Mouse (Mus musculus): ENCODE measurements around the gene Hacd2. TPM values are rescaled to one million over a fixed set of nuclear protein-coding genes. Genes with fewer than 3 reads are reported as not detected.

Hacd2 gene
- polyA plus RNA-seq, 1 experiment from 2014 or later: 122 TPM

GRCm38 (mm10) chr16:35038343-35039057 lies 16.3 kb downstream of the Hacd2 start:
- Histone ChIP-seq H3K4me2 (no peak overlapping the region), H3K9me3 (no peaks in the 10 kb centered on the region), H3K4me3 (replicated peaks) (no peak overlapping the region), H3K27ac (no peak overlapping the region), H3K9ac (no peak overlapping the region), H3K4me1 (no peaks in the 10 kb centered on the region), H3K27me3 (replicated peaks) (no peaks in the 10 kb centered on the region), H3K36me3 (peaks cover 8% of the 10 kb centered on the region; the same call in 1 of the 2 replicates)
- WGBS: 34% methylated on average over 4 of the region's 4 CpGs
- ATAC-seq (ENCODE audit: insufficient read depth, low FRiP score, low read depth): no peak

- WGBS: 84% methylated on average over 1 of the region's 1 CpGs
Observed at GRCm38 (mm10) chr16:35040154-35040553, 17.9 kb downstream of the Hacd2 start.

GRCm38 (mm10) chr16:35041001-35041400 lies 18.8 kb downstream of the Hacd2 start:
- Histone ChIP-seq H3K27ac (no peak overlapping the region), H3K9ac (no peak overlapping the region), H3K4me3 (replicated peaks) (no peak overlapping the region), H3K9me3 (no peaks in the 10 kb centered on the region), H3K4me1 (no peaks in the 10 kb centered on the region), H3K27me3 (replicated peaks) (no peaks in the 10 kb centered on the region), H3K36me3 (peaks cover 8% of the 10 kb centered on the region; the same call in 1 of the 2 replicates), H3K4me2 (no peak overlapping the region)
- no peak for ATAC-seq (ENCODE audit: insufficient read depth, low FRiP score, low read depth)
- 91% methylated on average over 7 of the region's 7 CpGs for WGBS

More at GRCm38 (mm10) chr16:35040154-35040553, 17.9 kb downstream of the Hacd2 start:
- H3K4me1 ChIP-seq: no peaks in the 10 kb centered on the region
- H3K4me3 ChIP-seq (replicated peaks): no peak overlapping the region
- H3K27me3 ChIP-seq (replicated peaks): no peaks in the 10 kb centered on the region
- H3K9me3 ChIP-seq: no peaks in the 10 kb centered on the region
- ATAC-seq (ENCODE audit: insufficient read depth, low FRiP score, low read depth): no peak
- H3K36me3 ChIP-seq: peaks cover 8% of the 10 kb centered on the region; the same call in 1 of the 2 replicates
- no peak overlapping the region for H3K4me2 ChIP-seq
- H3K9ac ChIP-seq: no peak overlapping the region
- no peak overlapping the region for H3K27ac ChIP-seq

GRCm38 (mm10) chr16:35046081-35046775 lies 24.0 kb downstream of the Hacd2 start:
- WGBS: 78% methylated on average over 6 of the region's 6 CpGs
- ATAC-seq (ENCODE audit: insufficient read depth, low FRiP score, low read depth): no peak

GRCm38 (mm10) chr16:35047272-35047969 lies 25.2 kb downstream of the Hacd2 start:
- 80% methylated on average over 6 of the region's 6 CpGs for WGBS
- no peaks in the 10 kb centered on the region for H3K9me3 ChIP-seq
- H3K27me3 ChIP-seq (replicated peaks): no peaks in the 10 kb centered on the region
- no peaks in the 10 kb centered on the region for H3K4me1 ChIP-seq
- H3K9ac ChIP-seq: no peak overlapping the region
- no peak overlapping the region for H3K4me3 ChIP-seq (replicated peaks)
- no peak overlapping the region for H3K27ac ChIP-seq
- ATAC-seq (ENCODE audit: insufficient read depth, low FRiP score, low read depth): no peak
- H3K36me3 ChIP-seq: no peaks in the 10 kb centered on the region
- no peak overlapping the region for H3K4me2 ChIP-seq

More at GRCm38 (mm10) chr16:35046081-35046775, 24.0 kb downstream of the Hacd2 start:
- no peaks in the 10 kb centered on the region for H3K27me3 ChIP-seq (replicated peaks)
- no peaks in the 10 kb centered on the region for H3K4me1 ChIP-seq
- H3K9ac ChIP-seq: no peak overlapping the region
- H3K36me3 ChIP-seq: peaks cover 1% of the 10 kb centered on the region; the same call in 1 of the 2 replicates
- no peak overlapping the region for H3K27ac ChIP-seq
- no peak overlapping the region for H3K4me3 ChIP-seq (replicated peaks)
- H3K4me2 ChIP-seq: no peak overlapping the region
- H3K9me3 ChIP-seq: no peaks in the 10 kb centered on the region

- Histone ChIP-seq H3K36me3 (no peaks in the 10 kb centered on the region), H3K4me2 (no peak overlapping the region), H3K27me3 (replicated peaks) (no peaks in the 10 kb centered on the region), H3K4me3 (replicated peaks) (no peak overlapping the region), H3K4me1 (no peaks in the 10 kb centered on the region), H3K27ac (no peak overlapping the region), H3K9ac (no peak overlapping the region), H3K9me3 (no peaks in the 10 kb centered on the region)
- ATAC-seq (ENCODE audit: insufficient read depth, low FRiP score, low read depth): no peak
- 62% methylated on average over 5 of the region's 5 CpGs for whole genome bisulfite sequencing
Observed at GRCm38 (mm10) chr16:35051066-35051465, 28.8 kb downstream of the Hacd2 start.

GRCm38 (mm10) chr16:35052191-35052590 lies 30.0 kb downstream of the Hacd2 start:
- no peaks in the 10 kb centered on the region for H3K4me1 ChIP-seq
- H3K36me3 ChIP-seq: no peaks in the 10 kb centered on the region
- H3K9me3 ChIP-seq: no peaks in the 10 kb centered on the region
- no peak overlapping the region for H3K4me2 ChIP-seq
- no peak for ATAC-seq (ENCODE audit: insufficient read depth, low FRiP score, low read depth)
- no peaks in the 10 kb centered on the region for H3K27me3 ChIP-seq (replicated peaks)
- no peak overlapping the region for H3K27ac ChIP-seq
- WGBS: 80% methylated on average over 1 of the region's 1 CpGs
- no peak overlapping the region for H3K4me3 ChIP-seq (replicated peaks)
- H3K9ac ChIP-seq: no peak overlapping the region

- no peaks in the 10 kb centered on the region for H3K36me3 ChIP-seq
- no peak overlapping the region for H3K9ac ChIP-seq
- no peaks in the 10 kb centered on the region for H3K27me3 ChIP-seq (replicated peaks)
- no peak; the same call in 1 of the 2 replicates for ATAC-seq (ENCODE audit: insufficient read depth, low FRiP score, low read depth)
- H3K4me1 ChIP-seq: no peaks in the 10 kb centered on the region
- no peak overlapping the region for H3K4me3 ChIP-seq (replicated peaks)
- H3K9me3 ChIP-seq: no peaks in the 10 kb centered on the region
- H3K27ac ChIP-seq: no peak overlapping the region
- H3K4me2 ChIP-seq: no peak overlapping the region
- 84% methylated on average over 8 of the region's 8 CpGs for WGBS
Observed at GRCm38 (mm10) chr16:35054432-35055193, 32.4 kb downstream of the Hacd2 start.

GRCm38 (mm10) chr16:35055194-35055506 lies 32.9 kb downstream of the Hacd2 start:
- WGBS: 67% methylated on average over 1 of the region's 1 CpGs
- no peak for ATAC-seq (ENCODE audit: insufficient read depth, low FRiP score, low read depth)
- Histone ChIP-seq H3K9me3 (no peaks in the 10 kb centered on the region), H3K4me2 (no peak overlapping the region), H3K4me1 (no peaks in the 10 kb centered on the region), H3K27me3 (replicated peaks) (no peaks in the 10 kb centered on the region), H3K4me3 (replicated peaks) (no peak overlapping the region), H3K36me3 (no peaks in the 10 kb centered on the region), H3K9ac (no peak overlapping the region), H3K27ac (no peak overlapping the region)

GRCm38 (mm10) chr16:35055861-35056260 lies 33.6 kb downstream of the Hacd2 start:
- H3K4me3 ChIP-seq (replicated peaks): no peak overlapping the region
- H3K9ac ChIP-seq: no peak overlapping the region
- H3K9me3 ChIP-seq: no peaks in the 10 kb centered on the region
- no peaks in the 10 kb centered on the region for H3K36me3 ChIP-seq
- no peak overlapping the region for H3K4me2 ChIP-seq
- no peaks in the 10 kb centered on the region for H3K4me1 ChIP-seq
- ATAC-seq (ENCODE audit: insufficient read depth, low FRiP score, low read depth): no peak
- H3K27ac ChIP-seq: no peak overlapping the region
- no peaks in the 10 kb centered on the region for H3K27me3 ChIP-seq (replicated peaks)
- 73% methylated on average over 1 of the region's 1 CpGs for WGBS

- H3K9ac ChIP-seq: no peak overlapping the region
- no peak overlapping the region for H3K4me3 ChIP-seq (replicated peaks)
- H3K4me1 ChIP-seq: no peaks in the 10 kb centered on the region
- H3K4me2 ChIP-seq: no peak overlapping the region
- ATAC-seq (ENCODE audit: insufficient read depth, low FRiP score, low read depth): no peak
- no peak overlapping the region for H3K27ac ChIP-seq
- WGBS: 19% methylated on average over 5 of the region's 5 CpGs
- H3K9me3 ChIP-seq: no peaks in the 10 kb centered on the region
- H3K36me3 ChIP-seq: no peaks in the 10 kb centered on the region
- no peaks in the 10 kb centered on the region for H3K27me3 ChIP-seq (replicated peaks)
Observed at GRCm38 (mm10) chr16:35056306-35056705, 34.1 kb downstream of the Hacd2 start.
